Mouse (Mus musculus): ENCODE measurements around the gene Ddx46. TPM values are rescaled to one million over a fixed set of nuclear protein-coding genes. Genes with fewer than 3 reads are reported as not detected.

Gene Ddx46
- polyA plus RNA-seq (2017; shearing (Covaris generic)): 10 to 100 TPM; 58.1 to 64.6 TPM

- ATAC-seq: peak; percentile 84
Observed at GRCm38 (mm10) chr13:55634639-55635127, at the start of gene Ddx46. Gene Ddx46, plus strand, starts transcription at chr13:55635027.

GRCm38 (mm10) chr13:55591961-55592490 is 42.8 kb upstream of the Ddx46 start:
- ATAC-seq: no peak

- peak; percentile 99 for ATAC-seq
Observed at GRCm38 (mm10) chr13:55592512-55593253, 42.1 kb upstream of the Ddx46 start.

- ATAC-seq: peak; percentile 9
Observed at GRCm38 (mm10) chr13:55593254-55593747, 41.5 kb upstream of the Ddx46 start.

- ATAC-seq: no peak
Observed at GRCm38 (mm10) chr13:55595375-55595774, 39.5 kb upstream of the Ddx46 start.

GRCm38 (mm10) chr13:55596802-55597201 is 38.0 kb upstream of the Ddx46 start:
- no peak for ATAC-seq

- peak; percentile 62 for ATAC-seq
Observed at GRCm38 (mm10) chr13:55599566-55600540, 35.0 kb upstream of the Ddx46 start, which contains the start of gene B4galt7. Gene B4galt7, plus strand, starts transcription at chr13:55599896.

GRCm38 (mm10) chr13:55600657-55601056 is 34.2 kb upstream of the Ddx46 start:
- peak; percentile 80 for ATAC-seq

- ATAC-seq: peak; percentile 31
Observed at GRCm38 (mm10) chr13:55601611-55602010, 33.2 kb upstream of the Ddx46 start.

- no peak for ATAC-seq
Observed at GRCm38 (mm10) chr13:55604606-55605005, 30.2 kb upstream of the Ddx46 start.

GRCm38 (mm10) chr13:55606899-55607623 is 27.8 kb upstream of the Ddx46 start:
- ATAC-seq: no peak

GRCm38 (mm10) chr13:55607624-55608006 is 27.2 kb upstream of the Ddx46 start:
- no peak for ATAC-seq

- ATAC-seq: no peak
Observed at GRCm38 (mm10) chr13:55611996-55612395, 22.8 kb upstream of the Ddx46 start.

GRCm38 (mm10) chr13:55613471-55613870 is 21.4 kb upstream of the Ddx46 start:
- no peak for ATAC-seq

GRCm38 (mm10) chr13:55619328-55619727 is 15.5 kb upstream of the Ddx46 start:
- ATAC-seq: no peak

GRCm38 (mm10) chr13:55620275-55620674 is 14.6 kb upstream of the Ddx46 start:
- ATAC-seq: no peak

GRCm38 (mm10) chr13:55622156-55622648 is 12.6 kb upstream of the Ddx46 start:
- ATAC-seq: peak; percentile 29

GRCm38 (mm10) chr13:55622649-55623541 is 11.9 kb upstream of the Ddx46 start, which contains the start of gene Caml:
Gene Caml, plus strand, starts transcription at chr13:55623005.
- peak; percentile 97 for ATAC-seq

- ATAC-seq: peak; percentile 31
Observed at GRCm38 (mm10) chr13:55635146-55635571, 332 bp downstream of the Ddx46 start.

- peak; percentile 74 for ATAC-seq
Observed at GRCm38 (mm10) chr13:55636185-55636983, 1.6 kb downstream of the Ddx46 start.
